Mouse (Mus musculus) testis, adult 2 months (tissue): ENCODE data around the gene Rcc1l.

Experiments used
- CTCF ChIP-seq: fragments of 200-500 bp; IDR thresholded peaks from 2 replicates; pipeline ENCODE4 v1.5.1; 2012; ENCODE audit warnings: low read depth, mild to moderate bottlenecking, inconsistent platforms, low read length, moderate library complexity; ENCODE audit not compliant: control insufficient read depth, insufficient read depth, insufficient replicate concordance
- POLR2A ChIP-seq: fragments of 200-500 bp; IDR thresholded peaks from 2 replicates; pipeline ENCODE4 v1.6.1; 2012; ENCODE audit warnings: low read depth, mild to moderate bottlenecking, inconsistent platforms, low read length, moderate library complexity; ENCODE audit not compliant: control insufficient read depth

GRCm38 (mm10) chr5:134206721-134207120 is 30.1 kb upstream of the Rcc1l start:
- TF ChIP-seq CTCF, result no peak
- no peak for TF ChIP-seq POLR2A
